Mouse (Mus musculus) thymus, postnatal 14 days (tissue): Measurements from ENCODE around the gene Tmem248.

Experiments used
- DNase-seq: peaks from one replicate; pipeline ENCODE4 v3.0.0; 2021

Gene Tmem248

DNA sequence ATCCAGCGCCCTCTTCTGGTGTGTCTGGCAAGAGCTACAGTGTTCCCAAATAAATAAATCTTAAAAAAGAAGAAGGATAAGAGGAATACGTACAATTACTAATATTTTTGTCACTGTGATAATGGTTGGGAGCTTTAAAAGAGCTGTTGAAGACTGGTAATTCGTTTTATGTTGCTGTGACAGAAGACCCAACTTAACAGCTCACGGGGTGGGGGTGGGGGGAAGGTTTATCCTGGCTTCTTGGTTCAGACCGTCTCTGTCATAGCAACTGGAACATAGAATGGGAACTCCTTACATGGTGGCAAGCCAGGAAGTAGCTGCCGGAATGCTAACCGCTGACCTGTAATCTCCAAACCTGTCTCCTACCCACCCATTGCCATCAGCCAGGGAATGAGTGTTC is at the start of gene Tmem248:
Gene Tmem248 (plus strand): TSS at position 301 of the 400 bp plus-strand sequence.
- DNase-seq = no peak

DNA sequence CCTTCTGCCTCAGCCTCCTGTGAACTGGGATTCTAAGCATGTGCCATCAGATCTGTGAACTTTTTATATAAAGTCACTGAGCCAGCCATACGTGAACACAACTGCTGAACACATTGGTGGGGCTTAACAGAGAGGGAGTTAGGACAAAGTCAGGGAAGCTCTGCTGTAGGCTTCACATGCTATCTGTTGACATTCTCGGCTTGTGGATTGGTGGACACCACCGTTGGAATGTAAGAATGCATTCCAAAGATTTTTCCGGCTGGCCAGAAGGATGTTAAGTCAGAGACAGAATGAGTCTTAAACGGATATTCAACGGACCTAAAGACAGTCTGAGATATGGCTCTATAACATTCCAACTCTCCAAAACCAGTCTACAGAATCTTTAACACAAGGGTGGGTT is 47.8 kb upstream of the Tmem248 start:
- no peak for DNase-seq

DNA sequence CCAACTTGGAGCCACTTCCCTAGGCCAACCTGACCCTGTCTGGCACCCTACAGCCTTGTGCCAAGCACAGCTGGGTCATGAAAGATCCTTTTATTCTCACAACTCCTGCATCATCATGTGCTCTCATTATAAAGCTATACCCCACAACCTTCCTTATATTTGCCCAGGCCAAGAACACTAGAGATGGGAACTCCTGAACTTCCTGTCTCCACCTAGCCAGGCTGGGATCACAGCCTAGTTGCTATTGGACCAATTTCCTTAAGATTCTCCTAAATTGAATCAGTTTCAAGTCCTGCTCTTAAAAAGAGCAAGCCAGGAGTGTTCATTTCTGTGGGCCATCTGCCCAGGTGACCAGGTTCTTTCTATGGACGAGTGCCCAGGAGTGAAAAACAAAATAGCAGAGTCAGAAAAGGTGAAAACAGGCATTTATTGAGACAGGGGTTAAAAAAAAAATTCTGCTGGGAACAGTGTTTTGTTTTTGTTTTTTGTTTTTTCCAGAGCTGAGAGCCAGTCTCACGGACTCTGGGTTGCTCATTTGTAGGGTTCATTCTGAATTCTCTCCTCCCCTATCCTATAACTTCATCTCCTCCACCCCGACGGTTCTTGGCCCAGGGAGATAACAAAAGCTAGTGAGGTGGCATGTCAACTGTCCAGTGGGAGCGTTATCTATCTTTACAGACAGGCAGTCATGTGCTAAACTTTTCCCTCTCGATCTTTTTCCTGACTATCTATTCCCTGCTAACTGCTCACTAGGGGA is 46.0 kb upstream of the Tmem248 start:
- DNase-seq = no peak

DNA sequence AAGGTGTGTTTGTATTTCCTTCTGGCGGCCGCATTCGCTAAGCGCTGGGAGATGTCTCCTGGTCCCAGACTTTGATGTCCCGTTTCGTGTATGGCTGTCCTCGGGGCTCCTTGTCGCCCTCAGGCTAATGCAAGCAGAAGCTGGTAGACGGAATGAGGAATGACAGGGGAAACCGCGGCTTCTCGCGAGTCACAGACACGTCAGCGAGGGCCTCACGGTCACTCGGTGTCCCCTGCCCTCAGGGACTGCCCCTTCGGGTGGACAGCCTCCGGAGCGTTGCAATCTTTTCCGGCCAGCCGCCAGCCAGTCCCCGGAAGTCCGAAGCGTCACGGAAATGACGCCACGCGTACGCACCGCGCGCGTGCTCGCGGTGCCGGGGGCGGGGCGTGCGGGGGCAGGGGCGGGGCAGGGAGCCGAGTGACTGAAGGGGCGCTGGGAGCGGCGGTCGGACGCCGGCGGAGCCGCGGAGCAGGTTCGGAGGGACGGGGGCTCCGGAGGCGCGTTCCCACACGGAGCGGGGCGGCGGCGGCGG is 45.4 kb upstream of the Tmem248 start, which contains the start of gene Rabgef1:
Gene Rabgef1 (plus strand): TSS at position 376 of the 532 bp plus-strand sequence.
- DNase-seq = peak; percentile 90

DNA sequence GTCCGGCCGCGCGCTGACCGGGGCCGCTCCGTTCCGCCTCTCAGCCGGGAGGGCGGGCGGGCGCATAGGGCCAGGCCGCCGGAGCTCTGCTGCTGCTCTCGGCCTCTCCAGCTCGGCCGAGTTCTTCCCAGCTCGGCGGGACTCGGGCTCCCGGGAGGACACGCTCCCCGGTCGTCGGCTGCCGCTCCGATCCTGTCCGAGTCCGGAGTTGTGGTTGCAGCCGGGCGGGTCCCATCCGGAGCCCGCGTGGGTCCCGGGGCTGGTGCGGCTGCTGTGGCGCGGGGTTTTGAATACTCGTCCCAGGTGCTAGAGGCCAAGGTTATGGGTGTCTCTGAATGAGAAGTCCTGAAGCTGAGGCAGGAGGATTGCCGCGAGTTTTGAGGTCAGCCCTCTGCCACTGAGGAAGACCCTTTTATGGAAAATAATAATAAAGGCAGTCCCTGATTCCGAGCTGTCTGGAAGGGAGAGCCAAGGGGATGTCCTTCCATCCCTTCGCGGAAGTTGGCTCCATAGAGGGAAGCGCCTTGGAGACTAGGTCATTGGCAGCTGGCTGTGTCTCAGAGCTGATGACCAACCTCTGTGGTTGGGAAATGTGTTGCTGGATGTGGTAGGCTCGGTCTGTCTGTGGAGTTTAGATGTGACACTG is 44.8 kb upstream of the Tmem248 start:
- peak; percentile 66 for DNase-seq

DNA sequence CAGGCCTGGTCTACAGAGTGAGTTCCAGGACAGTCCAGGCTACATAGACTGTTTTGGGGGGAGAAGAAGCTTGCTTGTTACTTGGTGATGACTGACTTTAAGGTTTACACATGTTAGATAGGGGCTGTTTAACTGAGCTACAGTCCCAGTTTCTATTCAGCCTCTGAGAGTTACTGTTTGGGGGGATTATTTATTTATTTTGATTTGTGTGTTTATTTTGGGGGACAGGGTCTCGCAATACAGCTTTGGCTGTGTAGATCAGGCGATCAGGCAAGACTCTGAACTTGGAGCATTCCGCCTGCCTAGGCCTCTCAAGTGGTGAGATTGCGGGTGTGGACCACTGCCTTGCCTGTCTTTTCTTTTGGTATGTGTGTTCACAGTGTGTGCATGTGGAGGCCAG is 43.9 kb upstream of the Tmem248 start:
- DNase-seq = no peak

DNA sequence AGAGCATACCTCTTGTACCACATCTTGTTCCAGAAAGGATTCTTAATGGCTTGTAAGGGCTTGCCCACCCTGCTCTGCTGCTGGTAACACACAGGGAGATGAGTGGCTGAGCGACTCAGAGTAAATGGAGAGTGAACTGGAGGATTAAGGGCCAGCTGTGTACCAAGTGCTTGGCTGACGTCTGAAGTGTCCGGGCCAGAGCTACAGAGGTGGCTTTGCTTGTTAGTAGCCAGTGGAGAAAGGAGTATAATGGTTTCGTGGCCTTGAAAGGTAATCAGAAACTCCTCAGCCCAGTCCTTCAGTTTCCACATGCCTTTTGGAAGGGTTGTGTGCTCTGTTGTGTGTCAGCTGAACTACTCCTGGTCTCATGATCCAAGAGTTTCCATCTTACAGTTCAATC is 39.0 kb upstream of the Tmem248 start:
- DNase-seq = no peak

DNA sequence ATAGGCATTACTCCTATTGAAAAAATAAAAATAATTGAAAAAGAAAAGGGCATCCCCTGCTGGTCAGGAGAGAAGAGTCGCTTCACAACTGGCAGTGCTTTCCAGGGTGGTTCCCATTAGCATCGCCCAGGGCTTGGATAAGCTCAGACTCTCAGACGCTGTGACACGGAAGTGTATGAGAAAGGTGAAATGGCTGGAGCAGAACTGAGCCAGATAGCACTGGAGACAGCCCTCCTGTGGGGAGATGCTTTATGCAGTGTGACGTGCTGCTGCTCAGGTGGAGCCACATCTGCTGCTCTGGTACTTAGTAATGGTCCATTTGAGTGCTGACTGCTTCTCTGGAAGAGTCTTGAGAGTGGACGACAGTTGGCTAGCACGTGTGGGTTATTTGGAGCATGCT is 36.5 kb upstream of the Tmem248 start:
- no peak for DNase-seq

DNA sequence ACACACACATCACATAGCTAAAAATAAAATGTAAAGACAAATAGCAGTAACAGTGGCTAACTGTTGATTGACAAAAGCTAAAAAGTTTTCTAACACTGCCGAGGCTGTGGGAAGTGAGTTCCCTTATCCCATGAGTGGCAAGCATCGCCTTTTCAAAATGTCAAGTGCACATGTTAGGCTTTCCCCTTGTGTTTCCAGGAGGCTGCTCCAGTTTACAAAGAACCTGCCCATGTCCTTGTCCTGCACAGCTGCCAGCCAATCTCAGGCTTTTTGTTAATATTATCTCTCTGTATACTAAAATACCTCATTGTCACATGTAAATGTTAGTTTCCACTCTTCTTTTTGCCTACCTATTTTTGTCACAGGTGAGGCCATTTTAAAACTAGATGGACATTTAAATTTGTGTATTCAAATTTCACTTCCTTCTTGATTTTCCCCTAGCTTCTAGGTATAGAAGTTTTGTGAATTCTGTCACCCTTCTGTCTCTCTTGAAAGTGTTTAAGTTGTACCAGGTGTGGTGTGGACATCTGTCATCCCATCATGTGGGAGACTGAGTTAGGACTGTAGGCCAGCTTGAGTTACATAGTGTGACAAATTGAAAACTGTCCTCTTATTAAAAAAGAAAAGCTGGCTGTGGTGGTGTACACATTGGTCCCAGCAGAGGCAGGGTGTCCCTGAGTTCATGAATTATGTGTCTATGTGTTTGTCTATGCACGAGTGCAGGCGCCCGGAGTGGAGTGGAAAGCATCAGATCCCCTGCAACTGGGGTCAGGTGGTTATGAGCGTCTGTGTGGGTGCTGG is 34.9 kb upstream of the Tmem248 start:
- DNase-seq = no peak

DNA sequence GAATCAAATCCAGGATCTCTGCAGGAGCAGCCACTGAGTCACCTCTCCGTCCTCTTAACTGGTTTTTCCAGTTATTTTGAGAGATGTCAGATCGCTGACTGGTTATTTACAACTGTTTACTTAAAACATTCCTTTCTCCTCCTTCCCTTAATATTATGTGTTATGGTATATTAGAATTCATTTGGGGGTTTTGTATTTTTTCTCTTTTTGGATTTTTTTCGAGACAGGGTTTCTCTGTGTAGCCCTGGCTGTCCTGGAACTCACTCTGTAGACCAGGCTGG is 34.4 kb upstream of the Tmem248 start:
- DNase-seq = no peak

DNA sequence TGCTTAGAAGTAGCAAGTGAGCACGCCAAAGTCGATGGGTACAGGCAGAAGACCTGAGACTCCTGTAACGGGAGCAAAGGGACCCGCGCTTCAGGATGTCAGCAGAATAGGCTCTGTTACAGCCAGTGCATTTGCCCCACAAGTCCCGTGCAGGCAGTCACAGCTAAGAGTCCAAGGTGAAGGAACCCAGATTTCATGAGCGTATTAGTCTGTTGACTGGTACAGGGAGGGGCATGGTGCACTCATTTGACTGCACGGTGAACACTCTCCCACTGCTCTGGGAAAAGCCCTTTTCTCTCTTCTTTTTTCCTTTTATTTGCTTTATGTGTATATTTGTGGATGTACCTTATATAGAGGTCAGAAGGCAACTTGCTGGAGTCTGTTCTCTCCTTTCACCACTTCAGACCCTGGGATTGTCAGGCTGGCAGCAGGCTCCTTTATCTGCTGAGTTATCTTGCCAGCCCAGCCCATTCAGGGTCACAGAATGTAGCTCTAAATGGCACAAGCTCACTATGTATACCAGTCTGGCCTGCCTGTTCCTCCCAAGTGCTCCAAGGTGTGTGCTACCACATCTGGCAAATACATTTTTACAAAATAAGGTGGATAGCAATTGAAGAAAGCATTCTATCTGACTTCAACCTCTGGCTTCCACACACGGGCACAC is 32.6 kb upstream of the Tmem248 start:
- no peak for DNase-seq

DNA sequence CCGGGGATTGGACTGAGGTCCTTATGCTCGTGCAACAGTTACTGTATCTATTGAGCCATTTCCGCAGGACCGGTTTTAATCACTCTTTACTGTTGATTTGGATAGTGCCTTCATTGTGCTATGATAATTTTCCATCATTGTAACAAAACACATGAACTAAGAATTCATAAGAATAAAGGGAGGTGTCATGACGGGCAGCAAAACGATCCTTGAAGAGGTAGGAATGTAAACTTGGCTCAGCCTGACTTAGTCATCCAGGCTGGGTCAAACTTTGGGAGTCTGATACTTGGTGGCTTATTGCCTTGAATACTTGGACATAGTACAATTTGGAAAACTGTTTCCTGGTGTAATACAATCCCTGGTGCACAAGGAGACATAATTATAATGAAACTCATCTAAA is 31.6 kb upstream of the Tmem248 start:
- DNase-seq = no peak

DNA sequence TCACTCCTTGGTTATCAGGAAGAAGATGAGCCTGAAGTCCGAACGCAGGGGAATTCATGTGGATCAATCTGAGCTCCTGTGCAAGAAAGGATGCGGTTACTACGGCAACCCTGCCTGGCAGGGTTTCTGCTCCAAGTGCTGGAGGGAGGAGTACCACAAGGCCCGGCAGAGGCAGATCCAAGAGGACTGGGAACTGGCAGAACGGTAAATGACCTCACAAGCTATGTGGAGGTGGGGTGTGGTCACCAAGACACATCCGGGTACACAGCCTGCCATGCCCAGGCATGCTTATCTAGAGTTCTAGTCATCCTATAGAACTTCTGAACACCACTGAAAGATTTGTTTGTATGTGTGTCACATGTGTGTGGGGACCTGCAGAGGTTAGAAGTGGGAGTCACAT is 29.5 kb upstream of the Tmem248 start:
- DNase-seq = no peak

DNA sequence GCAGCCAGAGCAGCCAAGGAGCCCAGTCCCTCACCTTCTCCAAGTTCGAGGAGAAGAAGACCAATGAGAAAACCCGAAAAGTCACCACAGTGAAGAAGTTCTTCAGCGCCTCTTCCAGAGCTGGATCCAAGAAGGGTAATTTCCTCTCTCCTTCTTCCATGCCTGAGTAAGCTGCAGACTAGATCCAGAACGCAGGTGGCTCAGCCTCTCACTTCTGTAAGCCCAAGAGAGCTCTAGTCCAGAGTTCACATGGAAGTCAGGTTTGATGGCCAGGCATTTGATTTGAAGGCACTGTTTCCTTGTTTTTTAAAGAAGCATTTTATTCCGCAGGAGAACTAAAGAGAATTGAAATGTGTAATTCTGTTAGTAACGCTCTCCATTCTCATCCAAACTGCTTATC is 26.0 kb upstream of the Tmem248 start:
- DNase-seq = no peak

DNA sequence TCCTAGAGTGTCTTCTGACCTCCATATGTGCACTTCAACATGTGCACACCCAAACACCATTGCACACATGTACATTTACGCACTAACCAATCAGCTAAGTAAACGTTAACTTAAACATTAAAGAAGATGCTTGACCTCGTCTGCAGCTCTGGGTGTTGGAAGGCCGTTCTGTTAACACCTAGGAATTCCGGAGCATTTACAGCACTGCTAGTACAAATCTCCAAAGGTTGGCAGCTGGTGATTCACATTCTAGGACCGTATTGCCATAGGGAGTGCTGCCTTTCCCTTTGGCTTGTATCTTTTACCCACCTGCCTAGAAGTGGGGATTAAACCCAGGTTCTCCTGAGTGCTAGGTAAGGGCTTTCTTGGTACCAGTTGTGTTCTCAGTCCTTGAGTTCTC is 25.0 kb upstream of the Tmem248 start:
- DNase-seq = no peak

DNA sequence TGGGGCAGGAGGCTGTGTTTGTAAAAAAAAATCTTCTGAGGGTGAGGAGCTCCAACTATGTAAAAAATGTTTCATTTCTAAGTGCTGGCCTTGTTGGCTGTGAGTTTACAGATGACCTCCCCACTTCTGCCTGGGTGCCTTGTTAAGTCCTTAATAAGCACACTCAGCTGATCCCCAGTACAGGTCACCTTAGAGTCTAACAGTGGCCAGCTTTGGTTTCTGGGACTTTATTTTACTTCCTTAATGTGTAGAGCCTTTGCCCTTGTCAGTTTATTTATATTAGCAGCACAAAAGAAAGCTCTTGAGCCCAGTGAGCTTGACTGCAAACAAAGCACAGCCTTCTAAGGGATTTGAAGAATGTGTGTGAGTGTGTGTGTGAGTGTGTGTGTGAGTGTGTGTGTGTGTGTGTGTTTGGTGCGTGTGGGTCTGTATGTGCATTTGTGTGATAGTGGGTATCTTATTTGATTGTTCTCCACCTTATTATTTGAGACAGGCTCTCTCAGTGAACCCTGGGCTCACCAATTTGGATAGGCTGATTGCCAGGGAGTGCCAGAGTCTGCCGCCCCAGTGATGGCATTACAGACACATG is 24.4 kb upstream of the Tmem248 start:
- no peak for DNase-seq

DNA sequence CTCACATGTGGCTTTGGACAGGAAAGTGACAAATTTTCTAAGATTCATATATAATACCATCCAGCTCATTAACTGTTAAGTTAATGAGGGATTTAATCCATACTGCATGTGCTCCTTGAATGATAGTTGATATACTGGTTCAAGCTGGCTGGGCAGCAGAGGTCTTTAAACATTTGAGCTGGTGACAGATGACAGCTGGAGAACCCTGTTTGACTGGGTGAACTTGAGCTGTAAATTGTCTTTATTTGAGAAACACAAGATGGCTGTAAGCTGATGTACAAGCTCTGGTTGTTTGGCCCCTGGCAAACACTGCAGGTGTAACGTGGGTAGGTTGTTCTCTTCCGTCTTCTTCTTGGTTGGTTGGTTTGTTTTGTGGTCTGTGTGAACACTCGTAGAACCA is 23.1 kb upstream of the Tmem248 start:
- no peak for DNase-seq

DNA sequence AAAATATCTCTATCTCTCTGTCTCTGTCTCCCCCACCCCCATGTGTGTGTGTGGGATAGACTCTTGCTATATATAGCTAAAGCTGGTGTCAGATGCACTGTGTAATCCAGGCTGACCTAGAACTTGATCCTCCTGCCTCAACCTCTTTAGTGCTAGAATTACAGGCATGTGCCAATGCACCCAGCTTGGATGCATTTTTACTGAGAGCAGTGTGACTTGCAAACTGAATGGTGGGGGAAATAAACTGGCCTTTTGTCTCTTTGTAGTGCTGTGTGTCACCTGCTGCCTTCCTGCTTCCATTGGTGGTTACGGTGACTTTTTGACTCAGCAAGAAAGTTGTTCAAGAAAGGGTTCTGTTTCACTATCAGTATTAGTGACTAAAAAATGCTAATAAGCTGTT is 20.6 kb upstream of the Tmem248 start:
- DNase-seq = no peak

DNA sequence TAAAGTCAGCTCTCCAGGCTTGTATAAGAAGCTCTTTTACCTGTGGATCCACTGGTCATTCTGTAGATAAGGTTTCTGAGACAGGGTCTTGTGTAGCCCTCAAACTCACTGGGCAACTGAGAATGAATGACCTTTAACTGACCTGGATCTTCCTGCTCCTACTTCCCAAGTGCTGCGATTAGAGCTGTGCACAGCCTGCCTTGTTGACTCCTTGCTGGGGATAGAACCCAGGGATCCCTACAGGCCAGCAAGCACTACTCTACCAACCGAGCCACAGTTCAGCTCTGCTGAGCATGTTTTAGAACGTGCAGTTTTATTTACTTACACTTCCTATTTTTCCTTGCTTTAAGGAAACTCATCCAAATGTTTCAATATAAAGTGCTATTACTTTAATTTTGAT is 19.4 kb upstream of the Tmem248 start:
- DNase-seq = no peak

DNA sequence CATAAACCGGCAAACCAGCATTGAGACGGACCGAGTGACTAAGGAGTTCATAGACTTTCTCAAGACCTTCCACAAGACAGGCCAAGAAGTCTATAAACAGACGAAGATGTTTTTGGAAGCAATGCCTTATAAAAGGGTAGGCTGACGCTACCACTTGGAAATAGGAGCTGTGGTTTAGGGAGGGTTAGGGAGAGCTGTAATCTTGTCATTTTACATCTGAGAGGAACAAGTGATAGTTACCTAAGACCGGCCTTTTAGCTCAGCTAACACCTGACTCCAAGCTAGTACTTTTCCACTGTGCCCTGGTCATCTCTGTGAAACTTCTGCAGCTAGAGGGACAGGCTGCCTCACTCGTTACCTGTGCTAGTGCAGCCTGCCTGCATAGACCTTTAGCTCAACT is 18.9 kb upstream of the Tmem248 start:
- DNase-seq = no peak

DNA sequence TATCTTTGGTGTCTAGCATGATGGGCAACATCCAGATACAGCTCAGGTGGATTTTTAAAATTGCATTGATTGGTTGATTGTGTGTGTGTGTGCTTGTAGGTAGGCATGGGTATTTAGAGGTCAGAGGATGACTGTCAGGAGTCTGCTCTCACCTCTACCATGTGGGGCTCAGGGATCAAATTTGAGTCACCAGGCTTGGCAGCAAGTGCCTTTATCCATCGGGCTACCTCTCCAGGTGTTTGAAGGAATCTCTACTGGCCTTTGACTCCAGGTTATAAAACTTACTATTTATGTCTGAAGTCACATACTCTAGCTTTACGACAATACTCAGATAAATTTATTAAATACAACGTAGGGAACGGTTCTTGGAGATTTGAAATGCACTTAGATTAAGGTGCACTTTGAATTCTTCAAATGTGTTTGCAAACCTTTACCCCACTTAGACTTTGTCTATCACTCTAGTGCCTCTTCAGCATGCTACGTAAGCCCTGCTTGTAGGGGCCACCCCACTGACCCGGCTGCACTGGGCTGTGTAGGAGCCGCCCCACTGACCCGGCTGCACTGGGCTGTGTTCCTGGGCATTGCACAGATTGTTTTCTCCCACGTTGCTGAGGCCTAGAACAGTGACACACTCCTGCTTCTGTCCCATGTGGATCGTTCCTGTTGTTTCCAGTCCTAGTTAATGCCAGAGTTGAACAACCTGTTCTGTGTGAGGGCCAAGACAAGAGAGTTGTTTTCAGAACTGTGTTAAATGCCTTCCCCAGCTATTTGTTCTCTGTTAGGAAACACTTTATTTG is 16.4 kb upstream of the Tmem248 start:
- no peak for DNase-seq

DNA sequence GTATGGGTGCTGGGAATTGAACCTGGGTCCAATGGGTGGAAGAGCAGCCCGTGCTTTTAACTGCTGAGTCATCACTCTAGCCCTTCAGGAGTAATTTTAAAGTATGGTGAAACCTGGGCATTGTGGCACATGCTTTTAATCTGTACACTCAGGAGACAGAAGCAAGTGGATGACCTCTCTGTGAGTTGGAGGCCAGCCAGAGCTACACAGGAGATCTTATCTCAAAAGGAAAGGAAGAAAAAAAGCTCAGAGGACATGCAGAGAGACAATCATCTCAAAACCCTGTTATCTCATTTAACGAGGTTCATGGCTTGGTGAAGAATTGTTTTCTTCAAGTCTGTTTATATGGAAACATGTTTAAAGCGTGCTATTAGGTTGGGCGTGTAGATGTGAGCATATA is 12.9 kb upstream of the Tmem248 start:
- no peak for DNase-seq
